In the genomic region with DNA sequence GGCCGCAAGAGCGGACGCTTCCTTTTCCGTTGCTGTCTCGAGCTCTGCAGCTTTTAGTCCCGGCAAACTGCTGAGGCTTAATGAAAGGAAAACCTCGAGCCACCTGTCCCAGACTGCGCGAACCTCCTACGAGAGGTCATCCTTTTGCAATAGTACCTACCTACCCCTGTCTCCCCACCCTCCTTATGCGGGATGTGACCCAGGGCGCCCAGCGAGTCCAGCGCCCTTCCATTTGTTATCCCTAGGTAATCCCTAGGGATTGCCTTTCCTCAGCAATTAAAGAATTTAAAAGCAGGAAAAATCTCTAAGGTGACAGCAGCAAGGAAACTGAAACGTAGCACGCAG, we compare ENCODE assay signal across 8 mouse cellular contexts. TPM values are rescaled to one million over a fixed set of nuclear protein-coding genes. Genes with fewer than 3 reads are reported as not detected.
DNase-seq lines count a peak whose midpoint lies in the region; ATAC-seq and TF ChIP-seq lines count a peak whose summit lies in the region.

No protein-coding gene starts in this region.

- 0 out of 2 replicates have a peak, but pooled peaks have one; percentile 46 for TF ChIP-seq POLR2A in heart, adult 2 months (IDR thresholded peaks at IDR 0.05; ENCODE audit: insufficient read depth, low read depth, low read length)

- 0 out of 2 replicates have a peak, but pooled peaks have one; percentile 36 for TF ChIP-seq EP300 in heart, adult 2 months (IDR thresholded peaks at IDR 0.05; ENCODE audit: insufficient read depth, low read depth, low read length)

- H3K36me3 ChIP-seq in heart, adult 2 months (ENCODE audit: control insufficient read depth, insufficient read depth, low read length), result no peaks in the 10 kb centered on the region
- peaks cover 21% of the 10 kb centered on the region for H3K36me3 ChIP-seq in forebrain, postnatal 0 days (ENCODE audit: insufficient read depth)
- H3K36me3 ChIP-seq in macrophage (ENCODE audit: inconsistent target), result 0 out of 2 replicates have a peak, but pooled peaks cover 5% of the 10 kb centered on the region

- peak overlapping the region; percentile 86 for H3K4me2 ChIP-seq in forebrain, postnatal 0 days (ENCODE audit: low read depth)

- H3K79me2 ChIP-seq in heart, adult 2 months (replicated peaks; ENCODE audit: control insufficient read depth, insufficient read depth, low read length), result no peaks in the 10 kb centered on the region
- H3K79me2 ChIP-seq in macrophage (ENCODE audit: inconsistent target), result no peaks in the 10 kb centered on the region

- intact Hi-C loops in heart, adult 2 months (cut with DNase I), result loop anchor here (2.0 to 5.0 kb wide), 2 partner anchors 15 to 34 kb away; a partner anchor contains a TSS

- H3K4me1 ChIP-seq in heart, adult 2 months (ENCODE audit: control insufficient read depth, insufficient read depth, low read length), result no peaks in the 10 kb centered on the region; the same call in 1 of the 2 replicates
- 0 out of 2 replicates have a peak, but pooled peaks cover 7% of the 10 kb centered on the region for H3K4me1 ChIP-seq in forebrain, postnatal 0 days (ENCODE audit: insufficient read depth)

- peak overlapping the region; percentile 53 for H3K27ac ChIP-seq in heart, adult 2 months
- H3K27ac ChIP-seq in forebrain, postnatal 0 days (ENCODE audit: low read depth, low read length), result peak overlapping the region; percentile 91
- 0 out of 2 replicates have a peak overlapping the region, but pooled peaks have one; percentile 10 for H3K27ac ChIP-seq in macrophage

- TF ChIP-seq CTCF in heart, adult 2 months (IDR thresholded peaks at IDR 0.05), result no peak
- TF ChIP-seq CTCF in forebrain, postnatal 0 days (IDR thresholded peaks at IDR 0.05; ENCODE audit: low read depth), result no peak

- H3K9ac ChIP-seq in heart, adult 2 months (ENCODE audit: low read depth, low read length), result peak overlapping the region; percentile 66
- H3K9ac ChIP-seq in forebrain, postnatal 0 days, result peak overlapping the region; percentile 88

- peak; percentile 56 for ATAC-seq in forebrain, postnatal 0 days
- ATAC-seq in megakaryocyte progenitor cell, adult 5-6 weeks (replicated peaks; ENCODE audit: poor library complexity), result no peak

- H3K9me3 ChIP-seq in forebrain, postnatal 0 days (ENCODE audit: low read length), result peaks cover 6% of the 10 kb centered on the region; the same call in 1 of the 2 replicates

- WGBS in heart, adult 2 months, result 2% methylated on average over 16 of the region's 16 CpGs
- WGBS in forebrain, postnatal 0 days, result 3% methylated on average over 16 of the region's 16 CpGs
- WGBS in macrophage (ENCODE audit: missing documents), result 3% methylated on average over 16 of the region's 16 CpGs

- DNase-seq in heart, adult 2 months, result no peak
- no peak for DNase-seq in heart, adult 18-20 months
- peak; percentile 74 for DNase-seq in A20 (ENCODE audit: low read depth, low spot score)
- DNase-seq in forebrain, postnatal 0 days, result no peak
- DNase-seq in Muller cell, postnatal 12 days (ENCODE audit: inconsistent ontology term), result no peak
- DNase-seq in B cell, adult 2 months, result no peak

- no peaks in the 10 kb centered on the region for H3K27me3 ChIP-seq in heart, adult 2 months (ENCODE audit: control insufficient read depth, insufficient read depth, low read length)
- H3K27me3 ChIP-seq in forebrain, postnatal 0 days (ENCODE audit: insufficient read depth, low read length), result no peaks in the 10 kb centered on the region

- peak overlapping the region; percentile 60 for H3K4me3 ChIP-seq in heart, adult 2 months
- peak overlapping the region; percentile 52 for H3K4me3 ChIP-seq in forebrain, postnatal 0 days (ENCODE audit: low read depth, low read length)
- H3K4me3 ChIP-seq in macrophage (ENCODE audit: inconsistent target), result peak overlapping the region; percentile 46

RNA-seq across cellular contexts. Expression of a gene that starts 0.3 kb away (rescaled TPM):
- 1 to 10 TPM in 1 of 2 experiments, under 1 TPM in 1; 0.73 to 1.1 TPM for total RNA-seq in heart, adult 2 months (2021)
- polyA plus RNA-seq in heart, adult 2 months (2012; rRNA removed), result 1.1 TPM in 2 replicates
- 1 to 10 TPM in 1 of 2 experiments, under 1 TPM in 1; 0.80 to 1.1 TPM for total RNA-seq in heart, adult 18-20 months (2021)
- total RNA-seq in forebrain, postnatal 0 days (2014; rRNA removed), result 28.4 and 36.7 TPM in 2 replicates
- 13.3 and 17.8 TPM in 2 replicates for polyA plus RNA-seq in forebrain, postnatal 0 days (2015; fragmentation: Nextera tagmentation; extraction: Ambion mirVana)
- 10 to 100 TPM in 2 of 26 experiments, 1 to 10 TPM in 18, under 1 TPM in 5, not detected in 1; 0.16 to 11.1 (median 2.2) TPM for total RNA-seq in macrophage (2018; cell fraction: chromatin; rRNA removed)
- total RNA-seq in macrophage (2018; cell fraction: cytosol; rRNA removed), result under 1 TPM; 0.07 to 0.69 (median 0.21) TPM
- total RNA-seq in macrophage (2018; cell fraction: nucleus; rRNA removed), result 1 to 10 TPM in 12 of 26 experiments, under 1 TPM in 11, not detected in 3; 0.12 to 3.2 (median 1.2) TPM
- polyA plus RNA-seq in macrophage (2018), result 0.43 to 1.0 TPM (median 0.47 TPM) in 3 replicates
- total RNA-seq in megakaryocyte progenitor cell, adult 5-6 weeks (2015), result 0.95 and 2.0 TPM in 2 replicates
- total RNA-seq in megakaryocyte progenitor cell, adult 5-6 weeks (2017), result 1.1 and 1.7 TPM in 2 replicates

RNA-seq across cellular contexts. Expression of a gene that starts 15.0 kb away (rescaled TPM):
- 1 to 10 TPM; 4.9 to 5.2 TPM for total RNA-seq in heart, adult 2 months (2021)
- polyA plus RNA-seq in heart, adult 2 months (2012; rRNA removed), result 1.1 and 2.9 TPM in 2 replicates
- total RNA-seq in heart, adult 18-20 months (2021), result 1 to 10 TPM; 4.3 to 6.1 TPM
- total RNA-seq in forebrain, postnatal 0 days (2014; rRNA removed), result 20.6 and 26.6 TPM in 2 replicates
- 8.1 and 14.2 TPM in 2 replicates for polyA plus RNA-seq in forebrain, postnatal 0 days (2015; fragmentation: Nextera tagmentation; extraction: Ambion mirVana)
- total RNA-seq in macrophage (2018; cell fraction: chromatin; rRNA removed), result 10 to 100 TPM in 22 of 26 experiments, 1 to 10 TPM in 4; 5.3 to 66.0 (median 28.4) TPM
- 1 to 10 TPM; 1.1 to 6.2 (median 3.5) TPM for total RNA-seq in macrophage (2018; cell fraction: cytosol; rRNA removed)
- 10 to 100 TPM in 23 of 26 experiments, 1 to 10 TPM in 3; 4.7 to 67.2 (median 20.8) TPM for total RNA-seq in macrophage (2018; cell fraction: nucleus; rRNA removed)
- 6.3 to 6.9 TPM (median 6.3 TPM) in 3 replicates for polyA plus RNA-seq in macrophage (2018)
- 6.5 and 7.5 TPM in 2 replicates for total RNA-seq in megakaryocyte progenitor cell, adult 5-6 weeks (2015)
- 6.2 and 7.8 TPM in 2 replicates for total RNA-seq in megakaryocyte progenitor cell, adult 5-6 weeks (2017)

RNA-seq across cellular contexts. Expression of a gene that starts 30.9 kb away (rescaled TPM):
- total RNA-seq in heart, adult 2 months (2021), result 10 to 100 TPM; 15.9 to 18.0 TPM
- polyA plus RNA-seq in heart, adult 2 months (2012; rRNA removed), result 4.9 and 9.6 TPM in 2 replicates
- 10 to 100 TPM; 17.0 to 18.4 TPM for total RNA-seq in heart, adult 18-20 months (2021)
- total RNA-seq in forebrain, postnatal 0 days (2014; rRNA removed), result 34.9 and 43.2 TPM in 2 replicates
- 15.4 and 18.5 TPM in 2 replicates for polyA plus RNA-seq in forebrain, postnatal 0 days (2015; fragmentation: Nextera tagmentation; extraction: Ambion mirVana)
- 10 to 100 TPM in 25 of 26 experiments, 1 to 10 TPM in 1; 9.8 to 79.2 (median 32.5) TPM for total RNA-seq in macrophage (2018; cell fraction: chromatin; rRNA removed)
- total RNA-seq in macrophage (2018; cell fraction: cytosol; rRNA removed), result 10 to 100 TPM in 24 of 26 experiments, 1 to 10 TPM in 2; 7.5 to 27.7 (median 19.3) TPM
- 10 to 100 TPM in 25 of 26 experiments, 1 to 10 TPM in 1; 8.9 to 46.7 (median 20.3) TPM for total RNA-seq in macrophage (2018; cell fraction: nucleus; rRNA removed)
- polyA plus RNA-seq in macrophage (2018), result 17.3 to 21.6 TPM (median 21.1 TPM) in 3 replicates
- 26.4 and 30.9 TPM in 2 replicates for total RNA-seq in megakaryocyte progenitor cell, adult 5-6 weeks (2015)
- total RNA-seq in megakaryocyte progenitor cell, adult 5-6 weeks (2017), result 31.2 and 36.8 TPM in 2 replicates

Comparison
In these comparisons a context has a peak if more than half of its experiments do, and no peak if none do; other contexts are left out.
1. H3K27ac ChIP-seq: peak in every context shown above with its lines; median percentile 91 in forebrain, postnatal 0 days; 53 in heart, adult 2 months; 10 in macrophage.